Mouse (Mus musculus): ENCODE results near the gene Rasa2.
"Not testable (repeated sequence)": the region's sequence is repeated elsewhere in the genome, so short reads cannot be mapped to it uniquely, and the experiment has no call there.

The Rasa2 gene

GRCm38 (mm10) chr9:96631389-96632072 lies at the start of gene Rasa2:
Gene Rasa2, minus strand, starts transcription at chr9:96631617.
- peak; percentile 77 to 88 for DNase-seq (ENCODE audit: low spot score in 2 of 2)

GRCm38 (mm10) chr9:96678611-96679010 lies 47.2 kb upstream of the Rasa2 start:
- no peak for DNase-seq (ENCODE audit: low spot score in 2 of 2)

- DNase-seq (ENCODE audit: low spot score in 2 of 2) = not testable (repeated sequence)
These were observed 46.3 kb upstream of the Rasa2 start for GRCm38 (mm10) chr9:96677711-96678110.

GRCm38 (mm10) chr9:96676671-96677070 lies 45.3 kb upstream of the Rasa2 start:
- no peak for DNase-seq (ENCODE audit: low spot score in 2 of 2)

GRCm38 (mm10) chr9:96675763-96676640 lies 44.6 kb upstream of the Rasa2 start:
- no peak for DNase-seq (ENCODE audit: low spot score in 2 of 2)

- no peak for DNase-seq (ENCODE audit: low spot score in 2 of 2)
These were observed 43.8 kb upstream of the Rasa2 start for GRCm38 (mm10) chr9:96675071-96675762.

- DNase-seq (ENCODE audit: low spot score in 2 of 2) = no peak
These were observed 42.9 kb upstream of the Rasa2 start for GRCm38 (mm10) chr9:96674301-96674700.

GRCm38 (mm10) chr9:96672466-96672865 lies 41.0 kb upstream of the Rasa2 start:
- DNase-seq (ENCODE audit: low spot score in 2 of 2) = no peak

- DNase-seq (ENCODE audit: low spot score in 2 of 2) = no peak
These were observed 39.8 kb upstream of the Rasa2 start for GRCm38 (mm10) chr9:96671249-96671648.

GRCm38 (mm10) chr9:96669877-96670276 lies 38.5 kb upstream of the Rasa2 start:
- peak; percentile 95 for DNase-seq (ENCODE audit: low spot score in 2 of 2)

- DNase-seq (ENCODE audit: low spot score in 2 of 2) = peak in 1 of 2 experiments; percentile 78
These were observed 37.2 kb upstream of the Rasa2 start for GRCm38 (mm10) chr9:96668628-96669027.

- peak in 1 of 2 experiments; percentile 62 for DNase-seq (ENCODE audit: low spot score in 2 of 2)
These were observed 29.3 kb upstream of the Rasa2 start for GRCm38 (mm10) chr9:96660510-96661244.

GRCm38 (mm10) chr9:96659801-96660200 lies 28.4 kb upstream of the Rasa2 start:
- DNase-seq (ENCODE audit: low spot score in 2 of 2) = no peak

- no peak for DNase-seq (ENCODE audit: low spot score in 2 of 2)
These were observed 22.1 kb upstream of the Rasa2 start for GRCm38 (mm10) chr9:96653538-96653937.

- DNase-seq (ENCODE audit: low spot score in 2 of 2) = no peak
These were observed 21.3 kb upstream of the Rasa2 start for GRCm38 (mm10) chr9:96652763-96653162.

GRCm38 (mm10) chr9:96650807-96651206 lies 19.4 kb upstream of the Rasa2 start:
- no peak for DNase-seq (ENCODE audit: low spot score in 2 of 2)

GRCm38 (mm10) chr9:96649924-96650323 lies 18.5 kb upstream of the Rasa2 start:
- no peak for DNase-seq (ENCODE audit: low spot score in 2 of 2)

- DNase-seq (ENCODE audit: low spot score in 2 of 2) = no peak
These were observed 17.9 kb upstream of the Rasa2 start for GRCm38 (mm10) chr9:96649362-96649761.

GRCm38 (mm10) chr9:96646668-96647295 lies 15.4 kb upstream of the Rasa2 start:
- DNase-seq (ENCODE audit: low spot score in 2 of 2) = no peak

GRCm38 (mm10) chr9:96644840-96645239 lies 13.4 kb upstream of the Rasa2 start:
- no peak for DNase-seq (ENCODE audit: low spot score in 2 of 2)

- not testable (repeated sequence) for DNase-seq (ENCODE audit: low spot score in 2 of 2)
These were observed 12.6 kb upstream of the Rasa2 start for GRCm38 (mm10) chr9:96644002-96644401.

Measured in frontal cortex, postnatal 10 days (tissue).